Mouse (Mus musculus) C2C12 (cell line): ENCODE data around the gene Susd4. TPM values are rescaled to one million over a fixed set of nuclear protein-coding genes. Genes with fewer than 3 reads are reported as not detected.

Source experiments
- H3K27me3 ChIP-seq: one replicate; pipeline ENCODE4 v1.6.1; 2011; ENCODE audit not compliant: control insufficient read depth, insufficient read depth, insufficient read length
- H3K36me3 ChIP-seq: one replicate; pipeline ENCODE4 v1.6.1; 2011; ENCODE audit not compliant: control insufficient read depth, insufficient read depth
- H3K4me3 ChIP-seq: one replicate; pipeline ENCODE4 v1.5.1; 2011; ENCODE audit warnings: mild to moderate bottlenecking, control low read depth; ENCODE audit not compliant: poor library complexity, insufficient read depth, severe bottlenecking
- H3K79me2 ChIP-seq: one replicate; pipeline ENCODE4 v1.6.1; 2011; ENCODE audit not compliant: control insufficient read depth, insufficient read depth
- H3K79me3 ChIP-seq: one replicate; pipeline ENCODE4 v1.6.1; 2011; ENCODE audit warnings: low read depth, control low read depth
- H3ac ChIP-seq: one replicate; pipeline ENCODE3; 2011; ENCODE audit warnings: low read depth; ENCODE audit not compliant: control insufficient read depth, insufficient read length
- CEBPB ChIP-seq: IDR thresholded peaks from one replicate; pipeline ENCODE4 v1.6.1; 2011; ENCODE audit warnings: low read depth, mild to moderate bottlenecking, control low read depth, moderate library complexity
- CTCF ChIP-seq: IDR thresholded peaks from one replicate; pipeline ENCODE4 v1.5.1; 2011; ENCODE audit not compliant: control insufficient read depth, insufficient read depth, insufficient read length
- FOSL1 ChIP-seq: IDR thresholded peaks from one replicate; pipeline ENCODE4 v1.8.0; 2011; ENCODE audit warnings: mild to moderate bottlenecking, low read length; ENCODE audit not compliant: poor library complexity, insufficient read depth, severe bottlenecking
- MAX ChIP-seq: IDR thresholded peaks from one replicate; pipeline ENCODE4 v1.6.1; 2011; ENCODE audit warnings: mild to moderate bottlenecking, control low read depth
- MYOD1 ChIP-seq: IDR thresholded peaks from one replicate; pipeline ENCODE4 v1.6.1; 2011; ENCODE audit warnings: low read depth; ENCODE audit not compliant: control insufficient read depth, insufficient read length
- MYOG ChIP-seq: IDR thresholded peaks from one replicate; pipeline ENCODE4 v1.6.1; 2011; ENCODE audit not compliant: control insufficient read depth, insufficient read length; ENCODE audit errors: extremely low read depth
- USF1 ChIP-seq: IDR thresholded peaks from one replicate; pipeline ENCODE4 v1.6.1; 2011; ENCODE audit warnings: low read depth, mild to moderate bottlenecking, control low read depth, moderate library complexity
- polyA plus RNA-seq: library from polyadenylated mRNA; unstranded; fragments of >200 nt; fragmentation: generic; extraction: Trizol; gene quantifications from one replicate; pipeline ENCODE4 v1.2.1, GENCODE M21; 2012; ENCODE audit warnings: missing spikeins

Susd4 gene
- polyA plus RNA-seq, 1 experiment, result 0.07 TPM

- Histone ChIP-seq H3K79me3 (no peaks in the 10 kb centered on the region), H3K36me3 (no peaks in the 10 kb centered on the region), H3K79me2 (no peaks in the 10 kb centered on the region), H3K27me3 (no peaks in the 10 kb centered on the region), H3ac (no peak overlapping the region), H3K4me3 (no peak overlapping the region)
- TF ChIP-seq MYOD1 (no peak), CTCF (no peak), CEBPB (no peak), USF1 (no peak), FOSL1 (no peak), MYOG (no peak), MAX (no peak)
Measured at GRCm38 (mm10) chr1:182905669-182906068, 142.0 kb downstream of the Susd4 start.

GRCm38 (mm10) chr1:182908050-182909036 lies 144.7 kb downstream of the Susd4 start:
- Histone ChIP-seq H3K36me3 (no peaks in the 10 kb centered on the region), H3ac (no peak overlapping the region), H3K27me3 (no peaks in the 10 kb centered on the region), H3K4me3 (no peak overlapping the region), H3K79me3 (no peaks in the 10 kb centered on the region), H3K79me2 (no peaks in the 10 kb centered on the region)
- TF ChIP-seq CEBPB (no peak), USF1 (peak; percentile 77), MYOD1 (peak; percentile 74), MYOG (no peak), MAX (peak; percentile 98), CTCF (no peak), FOSL1 (no peak)

- Histone ChIP-seq H3K27me3 (no peaks in the 10 kb centered on the region), H3K79me3 (no peaks in the 10 kb centered on the region), H3ac (no peak overlapping the region), H3K79me2 (no peaks in the 10 kb centered on the region), H3K36me3 (no peaks in the 10 kb centered on the region), H3K4me3 (no peak overlapping the region)
- TF ChIP-seq MYOG (no peak), USF1 (no peak), MYOD1 (no peak), MAX (no peak), CTCF (no peak), FOSL1 (no peak), CEBPB (no peak)
Measured at GRCm38 (mm10) chr1:182909066-182909465, 145.4 kb downstream of the Susd4 start.

- H3ac ChIP-seq, result no peak overlapping the region
- no peak overlapping the region for H3K4me3 ChIP-seq
- H3K79me3 ChIP-seq, result no peaks in the 10 kb centered on the region
- H3K27me3 ChIP-seq, result no peaks in the 10 kb centered on the region
- no peaks in the 10 kb centered on the region for H3K79me2 ChIP-seq
- H3K36me3 ChIP-seq, result no peaks in the 10 kb centered on the region
- TF ChIP-seq MYOG, result no peak
Measured at GRCm38 (mm10) chr1:182909596-182909995, 145.9 kb downstream of the Susd4 start.

- Histone ChIP-seq H3K36me3 (no peaks in the 10 kb centered on the region), H3K4me3 (no peak overlapping the region), H3K79me3 (no peaks in the 10 kb centered on the region), H3K27me3 (no peaks in the 10 kb centered on the region), H3K79me2 (no peaks in the 10 kb centered on the region), H3ac (no peak overlapping the region)
- TF ChIP-seq USF1 (no peak), CEBPB (no peak), MAX (no peak), FOSL1 (no peak), MYOD1 (no peak), MYOG (no peak), CTCF (no peak)
Measured at GRCm38 (mm10) chr1:182912591-182912990, 148.9 kb downstream of the Susd4 start.
